Mouse (Mus musculus) ovary, postnatal 36 days (tissue): ENCODE results near the gene Prss32.

ENCODE experiments used
- DNase-seq: peaks from one replicate; pipeline ENCODE4 v3.0.0; 2022; ENCODE audit warnings: low spot score, mixed read lengths

Prss32 gene

DNA sequence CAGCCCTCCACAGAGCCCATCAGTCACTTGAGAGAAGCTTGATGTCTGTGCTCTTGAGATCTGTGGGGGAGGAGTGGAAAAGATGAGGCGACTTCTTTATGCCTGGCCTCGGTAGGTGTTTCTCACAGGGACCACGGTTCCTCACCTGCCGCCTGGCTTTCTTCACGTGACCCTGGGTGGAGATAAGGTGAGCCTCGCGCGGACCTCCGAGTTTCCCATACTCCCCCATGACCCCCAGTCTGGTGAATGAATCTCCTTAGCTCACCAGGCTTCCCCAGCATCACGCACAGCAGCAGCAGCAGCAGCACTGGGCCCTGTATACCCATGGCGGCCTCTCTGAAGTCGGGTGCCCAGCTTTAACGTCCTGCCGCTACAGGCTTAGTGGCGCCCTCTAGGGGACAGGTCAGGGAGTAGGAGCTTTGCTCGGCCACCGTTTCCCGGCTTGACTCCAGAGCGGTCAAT lies at the start of gene Prss32, which contains the start of gene Prss41:
Prss32 (plus strand) TSS at position 44 of the 462 bp plus-strand sequence.
Prss41 (minus strand) TSS at position 361 of the 462 bp plus-strand sequence.
- DNase-seq, result peak; percentile 49

GRCm38 (mm10) chr17:23795323-23795722 lies 48.3 kb upstream of the Prss32 start:
- DNase-seq, result no peak

DNA sequence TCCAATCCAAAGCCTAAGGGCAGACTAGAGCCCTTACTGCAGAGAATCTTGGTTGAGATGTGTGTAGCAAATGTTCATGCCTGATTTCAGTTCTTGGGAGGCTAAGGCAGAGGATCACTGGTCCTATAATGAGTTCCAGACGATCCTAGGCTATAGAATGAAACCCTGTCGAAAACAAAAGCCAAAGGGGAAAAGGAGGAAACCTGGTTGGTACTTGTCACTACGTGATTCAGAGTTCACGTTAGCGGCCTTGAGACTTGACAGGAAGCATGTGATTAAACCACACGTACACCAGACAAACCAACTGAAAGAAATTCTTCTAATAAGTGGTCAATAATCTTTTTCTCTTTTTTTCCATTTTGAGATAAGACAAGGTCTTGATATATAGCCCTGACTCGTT lies 46.3 kb upstream of the Prss32 start:
- no peak for DNase-seq

- no peak for DNase-seq
These were observed 42.0 kb upstream of the Prss32 start for GRCm38 (mm10) chr17:23801627-23802026.

- DNase-seq, result peak; percentile 94
These were observed 40.8 kb upstream of the Prss32 start for GRCm38 (mm10) chr17:23802746-23803365.

- peak; percentile 84 for DNase-seq
These were observed 40.2 kb upstream of the Prss32 start for GRCm38 (mm10) chr17:23803366-23804041.

DNA sequence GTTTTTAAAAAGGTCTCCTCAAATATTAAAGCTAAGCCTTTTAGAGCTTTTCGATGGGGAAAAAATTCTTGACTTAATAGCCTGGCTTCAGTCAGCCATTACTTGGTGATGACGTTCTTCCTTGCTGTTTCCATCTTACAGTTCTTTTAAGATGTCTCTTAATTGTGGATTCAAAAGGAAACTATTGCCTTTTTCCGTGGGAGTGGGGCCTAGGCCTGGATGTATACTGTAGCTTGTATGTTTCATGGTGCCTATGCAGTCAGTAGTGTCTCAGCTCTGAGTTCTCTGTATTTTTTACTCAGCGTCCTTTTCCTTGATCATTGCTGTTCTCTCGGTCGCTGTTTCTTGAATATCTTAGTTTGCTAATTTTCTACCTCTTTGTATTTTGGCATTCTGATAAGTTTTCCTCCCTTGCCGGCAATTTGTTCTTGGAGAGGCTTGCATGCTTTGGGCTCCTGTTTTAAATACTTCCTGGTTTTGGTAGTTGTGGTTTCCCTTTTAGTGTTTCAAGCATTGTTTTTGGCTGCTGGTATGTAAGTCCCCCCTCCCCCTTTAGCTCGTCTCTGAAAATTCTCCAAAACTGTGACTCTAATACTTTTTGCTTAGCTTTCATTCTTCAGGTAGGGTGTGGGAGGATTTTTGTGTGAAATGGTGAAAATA lies 39.1 kb upstream of the Prss32 start:
- no peak for DNase-seq

GRCm38 (mm10) chr17:23806867-23807266 lies 36.8 kb upstream of the Prss32 start:
- DNase-seq, result peak; percentile 46

- no peak for DNase-seq
These were observed 35.7 kb upstream of the Prss32 start for GRCm38 (mm10) chr17:23807918-23808317.

DNA sequence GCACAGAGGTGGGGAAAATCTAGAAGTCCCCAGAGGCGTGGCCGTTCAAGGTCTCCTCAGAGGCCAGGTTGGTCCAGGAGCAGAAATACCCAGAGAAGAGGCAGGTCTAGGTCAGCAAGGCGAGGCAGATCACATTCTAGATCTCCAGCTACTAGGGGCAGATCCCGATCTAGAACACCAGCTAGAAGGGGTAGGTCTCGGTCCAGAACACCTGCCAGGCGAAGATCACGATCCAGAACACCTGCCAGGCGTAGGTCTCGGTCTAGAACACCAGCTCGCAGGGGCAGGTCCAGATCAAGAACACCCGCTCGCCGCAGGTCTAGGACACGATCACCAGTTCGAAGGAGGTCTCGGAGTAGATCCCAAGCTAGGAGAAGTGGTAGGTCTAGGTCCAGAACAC lies 28.0 kb upstream of the Prss32 start:
- no peak for DNase-seq

- DNase-seq, result no peak
These were observed 25.1 kb upstream of the Prss32 start for GRCm38 (mm10) chr17:23818579-23818978.

DNA sequence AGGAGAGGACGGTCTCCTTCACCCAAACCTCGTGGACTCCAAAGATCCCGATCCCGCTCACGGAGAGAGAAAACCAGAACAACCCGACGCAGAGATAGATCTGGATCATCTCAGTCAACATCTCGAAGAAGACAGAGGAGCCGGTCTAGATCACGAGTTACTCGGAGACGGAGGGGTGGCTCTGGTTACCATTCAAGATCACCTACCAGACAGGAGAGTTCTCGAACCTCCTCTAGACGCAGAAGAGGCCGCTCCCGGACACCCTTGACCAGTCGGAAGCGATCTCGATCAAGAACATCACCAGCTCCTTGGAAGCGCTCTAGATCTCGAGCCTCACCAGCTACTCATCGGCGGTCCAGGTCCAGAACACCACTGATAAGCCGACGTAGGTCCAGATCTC lies 24.4 kb upstream of the Prss32 start:
- DNase-seq, result no peak

DNA sequence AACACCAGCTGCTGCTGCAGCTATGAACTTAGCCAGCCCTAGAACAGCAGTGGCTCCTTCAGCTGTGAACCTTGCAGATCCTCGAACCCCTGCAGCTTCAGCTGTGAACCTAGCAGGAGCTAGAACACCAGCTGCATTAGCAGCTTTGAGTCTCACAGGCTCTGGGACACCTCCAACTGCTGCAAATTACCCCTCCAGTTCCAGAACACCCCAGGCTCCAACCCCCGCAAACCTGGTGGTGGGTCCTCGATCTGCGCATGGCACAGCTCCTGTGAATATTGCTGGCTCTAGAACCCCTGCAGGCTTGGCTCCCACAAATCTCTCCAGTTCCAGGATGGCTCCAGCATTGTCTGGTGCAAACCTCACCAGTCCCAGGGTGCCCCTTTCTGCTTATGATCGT lies 22.9 kb upstream of the Prss32 start:
- DNase-seq, result no peak

DNA sequence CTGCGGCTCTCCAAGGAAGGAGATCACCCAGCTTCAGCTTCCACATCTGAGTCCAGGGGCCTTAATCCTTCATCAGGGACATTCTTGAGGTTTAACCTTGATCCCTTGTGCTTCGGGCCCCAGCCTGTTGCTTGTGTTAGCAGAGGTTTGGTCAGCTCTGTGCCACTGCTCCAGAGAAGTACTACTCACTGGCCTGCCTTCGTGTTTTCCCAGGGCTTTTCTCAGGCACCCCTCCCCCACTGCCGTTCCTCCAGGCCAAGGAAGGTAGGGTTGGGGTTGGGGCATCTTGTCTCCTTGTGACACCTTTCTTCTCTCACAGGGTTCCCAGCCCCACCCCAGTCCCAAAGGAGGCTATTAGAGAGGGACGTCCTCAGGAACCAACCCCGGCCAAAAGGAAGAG lies 21.6 kb upstream of the Prss32 start:
- DNase-seq, result no peak

DNA sequence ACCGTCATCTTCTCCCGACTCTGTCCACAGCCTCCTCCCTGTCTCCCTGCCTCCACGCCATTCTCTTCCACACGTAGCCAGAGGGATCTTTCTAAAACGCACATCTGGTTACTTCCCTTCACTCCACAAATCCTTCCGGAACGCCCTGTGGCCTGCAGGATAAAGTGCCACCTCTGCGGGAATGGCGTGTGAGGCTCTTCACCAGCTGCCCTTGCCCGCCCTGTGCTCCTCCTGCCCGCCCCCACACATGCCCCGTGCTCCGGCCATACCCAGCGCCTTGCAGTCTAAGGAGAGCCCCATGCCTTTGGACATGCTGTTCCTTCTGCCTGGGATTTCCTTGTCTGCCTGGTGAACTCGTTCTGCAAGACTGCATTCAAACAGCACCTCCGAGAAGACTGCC lies 20.6 kb upstream of the Prss32 start:
- DNase-seq, result no peak

- no peak for DNase-seq
These were observed 20.0 kb upstream of the Prss32 start for GRCm38 (mm10) chr17:23823614-23824013.

GRCm38 (mm10) chr17:23825591-23825990 lies 18.1 kb upstream of the Prss32 start:
- no peak for DNase-seq

DNA sequence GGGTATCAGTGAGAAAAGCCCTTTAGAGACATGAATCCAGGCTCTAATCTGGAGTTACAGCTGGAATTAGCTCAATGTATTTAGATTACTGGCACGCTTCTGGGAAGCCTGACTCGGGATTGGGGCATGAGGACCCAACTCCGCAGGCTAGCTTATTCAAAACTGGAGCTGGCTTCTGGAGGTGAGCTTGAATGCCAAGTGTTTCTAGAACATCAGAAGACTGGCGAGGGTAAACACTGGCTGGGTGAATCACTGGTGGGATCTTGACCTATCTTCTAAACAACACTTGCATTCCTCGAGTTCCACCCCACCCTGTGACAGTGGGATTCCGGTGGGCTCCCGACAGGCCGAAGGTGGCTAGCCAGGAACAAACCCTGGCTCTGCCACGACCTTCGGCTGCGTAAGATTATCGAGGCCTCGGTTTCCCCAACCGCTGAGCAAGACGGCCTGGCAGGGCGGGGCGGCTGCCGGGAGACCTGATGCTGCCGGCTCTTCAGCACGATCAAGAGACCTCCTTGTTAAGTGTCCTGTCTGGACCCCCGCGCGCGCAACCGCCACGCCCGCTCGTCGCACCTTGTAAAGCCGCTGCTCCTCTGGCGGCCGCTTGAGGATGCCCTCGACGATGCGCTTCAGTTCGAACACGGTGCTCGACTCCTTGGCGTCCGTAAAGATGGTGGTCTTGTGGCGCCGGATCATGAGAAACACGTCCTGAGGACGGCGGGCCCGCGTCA lies 15.2 kb upstream of the Prss32 start:
- peak; percentile 58 for DNase-seq

DNA sequence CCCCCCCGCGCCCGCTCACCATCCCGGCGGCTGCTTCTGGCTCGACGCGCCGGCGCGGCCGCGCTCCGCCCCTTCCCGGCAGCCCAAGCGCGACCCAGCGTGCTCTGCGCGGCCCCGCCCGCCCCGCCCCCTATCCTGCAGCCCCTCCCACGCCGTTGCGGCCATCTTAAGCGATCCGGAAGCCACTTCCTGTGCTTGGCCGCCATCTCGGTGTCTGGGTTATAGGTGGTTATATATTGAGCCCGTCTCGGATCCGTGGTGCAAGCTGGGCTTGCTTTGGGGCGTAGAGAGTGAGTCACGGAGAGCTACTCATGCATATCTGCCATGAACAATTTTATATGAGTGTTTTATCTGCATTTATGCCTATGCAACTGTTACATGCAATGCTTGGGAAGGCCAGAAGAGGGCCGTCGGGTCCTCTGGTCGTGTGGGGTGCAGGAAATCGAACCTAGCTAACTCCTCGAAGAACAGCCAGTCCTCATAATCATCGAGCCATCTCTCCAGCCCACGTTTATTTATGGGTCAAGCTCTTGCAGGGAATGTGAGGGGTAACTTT lies 14.5 kb upstream of the Prss32 start, which contains the start of gene Elob:
Elob (minus strand) TSS at position 73 of the 556 bp plus-strand sequence.
- DNase-seq, result peak; percentile 83

GRCm38 (mm10) chr17:23831201-23831600 lies 12.5 kb upstream of the Prss32 start:
- no peak for DNase-seq

GRCm38 (mm10) chr17:23836006-23836575 lies 7.6 kb upstream of the Prss32 start, which contains the start of gene Prss33:
Gene Prss33, minus strand, starts transcription at chr17:23836056.
- DNase-seq, result no peak

DNA sequence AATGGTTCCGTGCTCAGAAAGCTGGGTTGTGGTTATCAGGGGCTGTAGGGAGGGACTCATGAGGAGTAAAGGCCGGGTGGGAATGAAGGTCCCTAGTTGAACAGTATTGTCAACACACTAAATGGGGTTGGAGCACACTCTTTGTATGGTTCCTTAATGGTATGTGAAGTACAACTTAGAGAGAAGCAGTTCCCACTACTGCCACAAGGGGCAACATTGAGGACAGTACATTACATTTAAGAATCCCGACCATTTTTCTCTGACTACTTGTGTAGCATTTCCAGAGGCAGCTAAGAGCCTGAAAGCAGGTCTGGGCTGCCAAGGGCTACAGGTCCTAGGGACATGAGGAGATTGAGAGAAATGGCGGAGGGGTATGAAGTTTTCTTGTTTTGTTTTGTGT lies 2.5 kb upstream of the Prss32 start:
- DNase-seq, result no peak
